Mouse (Mus musculus): ENCODE results near the gene Slc16a5. TPM values are rescaled to one million over a fixed set of nuclear protein-coding genes. Genes with fewer than 3 reads are reported as not detected.

Slc16a5 gene
- polyA plus RNA-seq, 1 experiment from 2014 or later, result 0.17 TPM

DNA sequence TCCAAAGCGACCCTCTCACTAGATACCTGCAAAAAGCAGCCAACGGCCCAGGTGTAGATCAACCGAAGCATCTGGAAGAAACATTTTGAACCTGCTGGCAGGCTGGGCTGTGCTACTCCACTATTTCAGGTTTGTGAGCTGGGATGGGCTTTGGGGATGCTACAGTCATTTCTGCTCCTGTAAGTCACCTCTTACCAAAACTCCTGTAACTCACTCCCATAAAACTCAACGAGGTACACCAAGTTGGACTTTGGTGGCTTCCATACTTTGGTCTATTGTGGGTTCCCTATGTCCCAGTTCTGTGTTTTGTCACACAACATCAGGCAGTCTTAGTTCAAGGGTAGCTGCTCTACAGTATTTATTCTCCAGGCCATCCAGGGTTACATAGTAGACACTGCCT lies 58.8 kb downstream of the Slc16a5 start:
- H3K4me3 ChIP-seq, result no peak overlapping the region
- 82% methylated on average over 4 of the region's 4 CpGs for WGBS
- H3K4me1 ChIP-seq, result no peaks in the 10 kb centered on the region
- H3K9ac ChIP-seq, result no peak overlapping the region
- H3K4me2 ChIP-seq, result no peak overlapping the region
- H3K27ac ChIP-seq, result no peak overlapping the region
- ATAC-seq (ENCODE audit: insufficient number of reproducible peaks, insufficient read depth, low FRiP score, low TSS enrichment, low read depth), result no peak
- peaks cover 36% of the 10 kb centered on the region for H3K36me3 ChIP-seq
- H3K27me3 ChIP-seq, result no peaks in the 10 kb centered on the region
- no peaks in the 10 kb centered on the region for H3K9me3 ChIP-seq

DNA sequence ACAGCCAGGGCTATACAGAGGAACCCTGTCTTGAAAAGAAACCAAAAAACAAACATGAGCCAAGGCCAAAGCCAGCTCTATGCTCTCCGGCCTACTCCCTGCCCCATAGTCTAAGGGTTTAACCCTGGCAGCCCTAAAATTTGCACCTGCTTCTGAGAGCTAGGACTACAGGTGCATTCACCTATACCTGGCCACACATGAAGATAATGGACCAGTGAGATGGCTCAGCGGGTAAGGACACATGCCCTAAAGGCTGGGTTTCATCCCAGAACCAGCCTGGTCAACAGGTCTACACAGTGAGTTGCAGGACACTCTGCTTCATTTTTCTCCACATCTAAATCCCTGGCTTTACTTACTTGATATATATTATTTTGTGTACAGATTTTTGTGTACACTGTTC lies 60.0 kb downstream of the Slc16a5 start:
- no peaks in the 10 kb centered on the region for H3K4me1 ChIP-seq
- no peak overlapping the region for H3K4me2 ChIP-seq
- peaks cover 48% of the 10 kb centered on the region for H3K36me3 ChIP-seq
- H3K4me3 ChIP-seq, result no peak overlapping the region
- H3K9ac ChIP-seq, result no peak overlapping the region
- no peak overlapping the region for H3K27ac ChIP-seq
- H3K27me3 ChIP-seq, result no peaks in the 10 kb centered on the region
- no peaks in the 10 kb centered on the region for H3K9me3 ChIP-seq
- no peak for ATAC-seq (ENCODE audit: insufficient number of reproducible peaks, insufficient read depth, low FRiP score, low TSS enrichment, low read depth)
- WGBS, result 88% methylated on average over 2 of the region's 2 CpGs

DNA sequence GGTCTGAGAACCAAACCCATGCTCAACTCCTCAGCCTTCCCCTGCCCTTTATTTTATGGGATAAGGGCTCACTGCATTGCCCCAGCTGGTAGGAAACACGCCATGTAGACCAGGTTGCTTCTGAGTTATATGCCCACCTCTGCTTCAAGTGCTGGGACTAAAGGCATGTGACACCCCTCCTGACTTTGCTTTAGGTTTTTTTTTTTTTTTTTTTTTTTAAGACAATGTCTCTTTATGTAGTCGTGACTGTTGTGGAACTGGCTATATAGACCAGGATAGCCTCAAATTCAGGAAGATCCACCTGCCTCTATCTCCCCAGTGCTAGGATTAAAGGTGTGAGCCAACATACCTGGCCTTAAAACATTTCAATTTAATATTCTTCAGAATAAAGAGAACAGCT lies 60.4 kb downstream of the Slc16a5 start:
- peaks cover 52% of the 10 kb centered on the region for H3K36me3 ChIP-seq
- 82% methylated on average over 2 of the region's 2 CpGs for WGBS

More for the DNA sequence above, 60.4 kb downstream of the Slc16a5 start:
- no peak overlapping the region for H3K9ac ChIP-seq
- H3K27me3 ChIP-seq, result no peaks in the 10 kb centered on the region
- H3K4me1 ChIP-seq, result no peaks in the 10 kb centered on the region
- H3K4me2 ChIP-seq, result no peak overlapping the region
- H3K27ac ChIP-seq, result no peak overlapping the region
- H3K4me3 ChIP-seq, result no peak overlapping the region
- no peak for ATAC-seq (ENCODE audit: insufficient number of reproducible peaks, insufficient read depth, low FRiP score, low TSS enrichment, low read depth)
- no peaks in the 10 kb centered on the region for H3K9me3 ChIP-seq

Small RNA genes lying within 50 kb of the gene (microRNA-seq; reads per million reads assigned to microRNA genes)
- 0.55 reads per million for gene Mir3968

Other genes starting within 250 kb of the Slc16a5 start
- gene Grin2c, start 195.2 kb upstream of the Slc16a5 start, polyA plus RNA-seq (2015; fragmentation: Nextera tagmentation; extraction: Ambion mirVana), result not detected in 2 replicates
- gene Fdxr, start 185.4 kb upstream of the Slc16a5 start, polyA plus RNA-seq (2015; fragmentation: Nextera tagmentation; extraction: Ambion mirVana), result 14.5 and 15.3 TPM in 2 replicates
- gene Fads6, start 164.8 kb upstream of the Slc16a5 start, polyA plus RNA-seq (2015; fragmentation: Nextera tagmentation; extraction: Ambion mirVana), result 0.31 and 0.43 TPM in 2 replicates
- 0.20 TPM in 1 of 2 replicates, not detected in the other for gene Otop2, start 155.3 kb upstream of the Slc16a5 start, polyA plus RNA-seq (2015; fragmentation: Nextera tagmentation; extraction: Ambion mirVana)
- gene Ush1g, start 140.4 kb upstream of the Slc16a5 start, polyA plus RNA-seq (2015; fragmentation: Nextera tagmentation; extraction: Ambion mirVana), result not detected in 2 replicates
- gene Otop3, start 127.7 kb upstream of the Slc16a5 start, polyA plus RNA-seq (2015; fragmentation: Nextera tagmentation; extraction: Ambion mirVana), result 0.14 TPM in 1 of 2 replicates, not detected in the other
- gene Hid1, start 94.7 kb upstream of the Slc16a5 start, polyA plus RNA-seq (2015; fragmentation: Nextera tagmentation; extraction: Ambion mirVana), result 4.0 and 6.2 TPM in 2 replicates
- gene Cdr2l, start 80.6 kb upstream of the Slc16a5 start, polyA plus RNA-seq (2015; fragmentation: Nextera tagmentation; extraction: Ambion mirVana), result 12.3 and 14.1 TPM in 2 replicates
- gene Mrpl58, start 58.7 kb upstream of the Slc16a5 start, polyA plus RNA-seq (2015; fragmentation: Nextera tagmentation; extraction: Ambion mirVana), result 173 and 181 TPM in 2 replicates
- gene Atp5h, start 42.5 kb upstream of the Slc16a5 start, polyA plus RNA-seq (2015; fragmentation: Nextera tagmentation; extraction: Ambion mirVana), result 880 and 943 TPM in 2 replicates
- 9.6 and 17.5 TPM in 2 replicates for gene Kctd2, start 42.3 kb upstream of the Slc16a5 start, polyA plus RNA-seq (2015; fragmentation: Nextera tagmentation; extraction: Ambion mirVana)
- gene Trim80, start 21.9 kb upstream of the Slc16a5 start, polyA plus RNA-seq (2015; fragmentation: Nextera tagmentation; extraction: Ambion mirVana), result 0.14 TPM in 1 of 2 replicates, not detected in the other
- 11.6 and 11.9 TPM in 2 replicates for gene Armc7, start 13.2 kb downstream of the Slc16a5 start, polyA plus RNA-seq (2015; fragmentation: Nextera tagmentation; extraction: Ambion mirVana)
- gene Nt5c, start 29.4 kb downstream of the Slc16a5 start, polyA plus RNA-seq (2015; fragmentation: Nextera tagmentation; extraction: Ambion mirVana), result 77.2 and 85.3 TPM in 2 replicates
- 566 and 584 TPM in 2 replicates for gene Jpt1, start 51.9 kb downstream of the Slc16a5 start, polyA plus RNA-seq (2015; fragmentation: Nextera tagmentation; extraction: Ambion mirVana)
- gene Sumo2, start 73.8 kb downstream of the Slc16a5 start, polyA plus RNA-seq (2015; fragmentation: Nextera tagmentation; extraction: Ambion mirVana), result 1,193 and 1,231 TPM in 2 replicates
- 180 and 186 TPM in 2 replicates for gene Nup85, start 102.0 kb downstream of the Slc16a5 start, polyA plus RNA-seq (2015; fragmentation: Nextera tagmentation; extraction: Ambion mirVana)
- 92.8 and 95.6 TPM in 2 replicates for gene Mrps7, start 141.5 kb downstream of the Slc16a5 start, polyA plus RNA-seq (2015; fragmentation: Nextera tagmentation; extraction: Ambion mirVana)
- 18.9 and 24.6 TPM in 2 replicates for gene Gga3, start 141.6 kb downstream of the Slc16a5 start, polyA plus RNA-seq (2015; fragmentation: Nextera tagmentation; extraction: Ambion mirVana)
- gene Mif4gd, start 150.5 kb downstream of the Slc16a5 start, polyA plus RNA-seq (2015; fragmentation: Nextera tagmentation; extraction: Ambion mirVana), result 20.2 and 20.6 TPM in 2 replicates
- gene Slc25a19, start 165.8 kb downstream of the Slc16a5 start, polyA plus RNA-seq (2015; fragmentation: Nextera tagmentation; extraction: Ambion mirVana), result 25.0 and 28.0 TPM in 2 replicates
- 77.7 and 108 TPM in 2 replicates for gene Grb2, start 246.1 kb downstream of the Slc16a5 start, polyA plus RNA-seq (2015; fragmentation: Nextera tagmentation; extraction: Ambion mirVana)

All from embryonic facial prominence, embryonic 13.5 days (tissue).